Mouse (Mus musculus) Muller cell, postnatal 12 days (primary cell): ENCODE results near the gene Scmh1.

ENCODE experiments used
- DNase-seq: peaks from one replicate; pipeline ENCODE4 v3.0.0-alpha.2; 2015; ENCODE audit errors: inconsistent ontology term

The Scmh1 gene

GRCm38 (mm10) chr4:120556592-120556991, 151.5 kb downstream of the Scmh1 start:
- no peak for DNase-seq

- DNase-seq, result no peak
Measured at GRCm38 (mm10) chr4:120565726-120566125, 160.6 kb downstream of the Scmh1 start.

DNA sequence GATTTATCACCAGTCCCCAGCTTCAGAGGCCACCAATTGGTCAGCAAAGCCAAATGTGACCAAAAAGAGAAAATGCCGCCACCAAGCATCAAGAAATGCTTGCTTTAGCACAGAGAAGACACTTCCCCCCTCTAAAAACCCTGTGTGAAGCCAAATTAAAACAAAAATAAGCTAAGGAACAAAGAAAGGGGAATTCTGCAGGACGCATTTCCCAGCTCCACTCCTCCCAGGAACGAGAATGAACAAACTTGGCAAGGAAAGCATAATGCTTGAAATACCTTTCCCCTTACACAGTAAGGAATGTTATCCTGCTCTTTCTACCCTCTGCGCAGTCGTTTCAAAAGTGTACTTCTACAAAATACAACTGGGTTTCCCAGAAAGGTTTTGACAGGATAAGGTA, 162.9 kb downstream of the Scmh1 start:
- DNase-seq, result peak; percentile 90

- DNase-seq, result peak; percentile 50
Measured at GRCm38 (mm10) chr4:120569025-120569424, 163.9 kb downstream of the Scmh1 start.

DNA sequence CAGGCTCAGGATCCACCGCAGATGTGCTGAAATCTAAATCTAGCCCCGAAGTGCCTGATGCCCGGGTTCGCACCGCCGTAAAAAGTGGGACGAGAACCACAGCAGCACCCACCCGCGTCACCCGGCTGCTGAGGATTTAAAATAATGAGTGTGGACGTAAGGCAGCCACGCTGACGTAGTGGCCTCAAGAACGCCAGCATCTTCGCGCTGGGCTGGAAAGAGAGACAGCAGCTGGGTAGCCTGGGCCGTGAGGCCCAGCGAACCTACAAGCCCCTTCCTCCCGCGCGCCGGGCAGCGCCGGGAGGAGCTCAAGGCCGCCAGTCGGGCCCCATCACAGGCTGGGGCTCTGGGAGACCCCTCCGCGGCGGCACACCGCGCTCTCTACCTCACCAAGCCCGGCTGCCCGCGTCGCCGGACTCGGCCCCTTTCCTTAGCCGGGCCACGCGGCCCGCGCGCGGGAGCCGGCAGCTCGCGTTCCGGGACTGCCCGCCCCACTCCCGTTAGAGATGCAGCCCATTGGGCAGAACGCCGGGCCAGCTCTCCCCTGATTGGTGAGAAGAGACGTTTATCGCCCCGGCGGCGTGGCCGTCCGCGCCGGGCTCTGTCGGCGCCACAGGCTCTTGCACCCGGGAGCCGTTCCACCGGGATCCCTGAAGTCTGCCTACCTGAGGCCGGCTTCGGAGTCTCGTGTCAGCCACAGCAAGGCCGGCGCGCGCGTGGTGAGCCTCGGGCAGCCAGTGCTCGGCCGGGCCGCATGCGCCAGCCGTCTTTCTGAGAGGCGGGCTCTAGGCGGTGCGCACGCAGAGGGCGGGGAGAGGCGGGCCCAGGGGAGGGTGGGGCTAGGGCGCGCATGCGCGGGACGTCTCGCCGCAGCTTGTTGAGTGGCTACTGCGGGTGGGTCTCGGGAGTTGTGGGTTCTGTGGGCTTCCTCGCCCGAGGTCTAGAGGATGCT, 164.7 kb downstream of the Scmh1 start, which contains the start of gene Ctps:
Gene Ctps, minus strand, starts transcription at position 791 of the 952 bp plus-strand sequence.
- DNase-seq, result peak; percentile 98

DNA sequence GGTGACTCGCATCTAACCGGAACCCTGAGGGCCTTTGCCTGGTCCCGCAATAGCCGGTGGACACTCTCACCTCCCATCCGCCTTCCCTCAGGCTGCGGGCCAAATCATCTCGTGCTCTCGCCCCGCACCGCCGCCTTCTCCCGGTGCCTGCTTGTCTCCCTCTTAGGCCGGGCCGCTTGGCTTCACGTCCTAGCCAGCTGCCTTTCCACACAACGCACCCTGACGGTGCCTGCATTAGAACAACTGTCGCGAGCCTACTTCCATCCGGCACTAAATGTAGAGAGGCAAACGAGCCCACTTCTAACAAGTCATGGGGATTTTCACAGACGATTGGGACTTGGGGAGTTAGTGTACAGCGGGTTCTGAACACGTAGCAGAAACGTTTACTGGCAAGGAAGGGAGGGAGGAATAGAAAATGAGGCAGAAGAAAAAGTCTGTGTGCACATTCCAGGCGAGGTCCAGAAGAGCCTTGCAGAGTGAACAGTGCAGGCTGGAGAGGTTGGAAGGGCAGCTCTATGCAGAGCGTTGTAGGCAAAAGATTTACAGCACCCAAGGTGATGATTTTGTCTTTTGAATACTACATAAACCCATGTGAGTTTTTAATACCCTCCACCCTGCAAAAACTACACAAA, 165.5 kb downstream of the Scmh1 start:
- DNase-seq, result no peak

- DNase-seq, result peak; percentile 14
Measured at GRCm38 (mm10) chr4:120571070-120571464, 166.0 kb downstream of the Scmh1 start.

DNA sequence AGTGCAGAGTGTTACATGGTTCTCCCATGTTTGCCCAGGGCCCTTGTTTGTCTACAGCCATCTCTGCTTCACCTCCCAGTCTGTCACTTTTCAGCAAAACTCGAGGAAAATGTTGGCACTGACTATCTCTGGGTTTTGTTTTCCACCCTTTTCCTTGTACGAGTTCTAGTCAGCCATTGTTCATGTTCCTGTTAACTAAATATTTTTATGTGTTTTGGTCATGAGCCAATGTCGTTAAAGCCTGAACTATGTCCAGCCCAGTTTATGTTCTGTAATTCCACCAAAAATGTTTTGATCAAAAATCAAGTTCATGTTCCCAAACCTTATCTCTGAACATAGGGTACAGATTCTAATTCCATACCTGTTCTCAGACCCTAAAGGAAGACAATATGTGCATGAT, 166.6 kb downstream of the Scmh1 start:
- peak; percentile 79 for DNase-seq
